Mouse (Mus musculus) cerebral cortex, adult 2 months (tissue): ENCODE data around the gene Podnl1.

Experiments used
- WGBS: fragments of 180-500 bp; shearing (Covaris S2); methylation state at CpG from one replicate; pipeline ENCODE4 v1.1.7; 2018; 5-methylcytosine and 5-hydroxymethylcytosine counted together

Gene Podnl1

GRCm38 (mm10) chr8:84127202-84127901, 1.6 kb downstream of the Podnl1 start:
- 74% methylated on average over 17 of the region's 17 CpGs for WGBS

- WGBS, result 50% methylated on average over 8 of the region's 8 CpGs
These were observed 2.5 kb downstream of the Podnl1 start for GRCm38 (mm10) chr8:84128277-84128676.

- WGBS, result 56% methylated on average over 30 of the region's 30 CpGs
These were observed 5.0 kb downstream of the Podnl1 start for GRCm38 (mm10) chr8:84130806-84131205.

- 86% methylated on average over 8 of the region's 8 CpGs for WGBS
These were observed 6.4 kb downstream of the Podnl1 start for GRCm38 (mm10) chr8:84132225-84132624.

- 89% methylated on average over 3 of the region's 3 CpGs for WGBS
These were observed 12.1 kb downstream of the Podnl1 start for GRCm38 (mm10) chr8:84137848-84138247.

GRCm38 (mm10) chr8:84140838-84141237, 15.0 kb downstream of the Podnl1 start:
- 95% methylated on average over 4 of the region's 4 CpGs for WGBS

- 70% methylated on average over 8 of the region's 8 CpGs for WGBS
These were observed 19.0 kb downstream of the Podnl1 start for GRCm38 (mm10) chr8:84144636-84145245.

GRCm38 (mm10) chr8:84147324-84147766, 21.6 kb downstream of the Podnl1 start:
- 5% methylated on average over 14 of the region's 14 CpGs for WGBS

GRCm38 (mm10) chr8:84147769-84148530, 22.2 kb downstream of the Podnl1 start, which contains the start of the genes Cc2d1a and 4930432K21Rik:
Cc2d1a (minus strand) TSS chr8:84147936.
4930432K21Rik (plus strand) TSS chr8:84148025.
- 14% methylated on average over 49 of the region's 49 CpGs for whole genome bisulfite sequencing

GRCm38 (mm10) chr8:84148531-84148850, 22.7 kb downstream of the Podnl1 start:
- 76% methylated on average over 5 of the region's 5 CpGs for WGBS

GRCm38 (mm10) chr8:84149181-84149580, 23.4 kb downstream of the Podnl1 start:
- 87% methylated on average over 3 of the region's 3 CpGs for WGBS

- WGBS, result 96% methylated on average over 4 of the region's 4 CpGs
These were observed 31.8 kb downstream of the Podnl1 start for GRCm38 (mm10) chr8:84157620-84158019.

- 86% methylated on average over 2 of the region's 2 CpGs for WGBS
These were observed 41.9 kb downstream of the Podnl1 start for GRCm38 (mm10) chr8:84167696-84168095.

GRCm38 (mm10) chr8:84170096-84170495, 44.3 kb downstream of the Podnl1 start:
- 76% methylated on average over 5 of the region's 5 CpGs for WGBS

- 86% methylated on average over 6 of the region's 6 CpGs for WGBS
These were observed 48.1 kb downstream of the Podnl1 start for GRCm38 (mm10) chr8:84173861-84174260.

GRCm38 (mm10) chr8:84176560-84176959, 50.8 kb downstream of the Podnl1 start:
- 48% methylated on average over 3 of the region's 3 CpGs for WGBS

- WGBS, result 90% methylated on average over 3 of the region's 3 CpGs
These were observed 51.6 kb downstream of the Podnl1 start for GRCm38 (mm10) chr8:84177405-84177804.

- WGBS, result 84% methylated on average over 8 of the region's 8 CpGs
These were observed 52.8 kb downstream of the Podnl1 start for GRCm38 (mm10) chr8:84178592-84178991.

- 63% methylated on average over 4 of the region's 4 CpGs for WGBS
These were observed 54.2 kb downstream of the Podnl1 start for GRCm38 (mm10) chr8:84179946-84180345.

- WGBS, result 21% methylated on average over 16 of the region's 16 CpGs
These were observed 54.9 kb downstream of the Podnl1 start for GRCm38 (mm10) chr8:84180530-84181190.
